Mouse (Mus musculus) hindbrain, postnatal 0 days (tissue): ENCODE measurements around the gene Slc38a9. TPM values are rescaled to one million over a fixed set of nuclear protein-coding genes. Genes with fewer than 3 reads are reported as not detected.

Experiments used
- ATAC-seq: fragments of 200-750 bp; cut with Nextera tagmentation; 2 replicates; pipeline ENCODE4 v1.8.0; 2017; ENCODE audit warnings: mild to moderate bottlenecking, moderate TSS enrichment, moderate library complexity
- DNase-seq: peaks from one replicate; pipeline ENCODE4 v3.0.0-alpha.2; 2015; ENCODE audit warnings: low spot score
- H3K27ac ChIP-seq: fragments of 300-500 bp; sonication (generic); 2 replicates; pipeline ENCODE4 v1.5.1; 2014; ENCODE audit warnings: mild to moderate bottlenecking
- H3K27me3 ChIP-seq: fragments of 300-500 bp; sonication (generic); 2 replicates; pipeline ENCODE4 v1.6.1; 2014; ENCODE audit warnings: low read length, mixed read lengths; ENCODE audit not compliant: insufficient read depth
- H3K36me3 ChIP-seq: fragments of 300-500 bp; sonication (generic); 2 replicates; pipeline ENCODE4 v1.6.1; 2014; ENCODE audit warnings: low read length, mixed read lengths; ENCODE audit not compliant: insufficient read depth
- H3K4me1 ChIP-seq: fragments of 300-500 bp; sonication (generic); 2 replicates; pipeline ENCODE4 v1.6.1; 2014; ENCODE audit warnings: antibody characterized with exemption, low read length, mixed read lengths; ENCODE audit not compliant: insufficient read depth
- H3K4me2 ChIP-seq: fragments of 300-500 bp; sonication (generic); 2 replicates; pipeline ENCODE4 v1.6.1; 2014; ENCODE audit warnings: low read depth, mild to moderate bottlenecking, low read length, moderate library complexity, mixed read lengths
- H3K4me3 ChIP-seq: fragments of 300-500 bp; sonication (generic); 2 replicates; pipeline ENCODE4 v1.5.1; 2014; ENCODE audit warnings: low read length
- H3K9ac ChIP-seq: fragments of 300-500 bp; sonication (generic); replicated peaks from 2 replicates; pipeline ENCODE4 v1.6.1; 2014; ENCODE audit warnings: mild to moderate bottlenecking, low read length, moderate library complexity, mixed read lengths
- H3K9me3 ChIP-seq: fragments of 300-500 bp; sonication (generic); 2 replicates; pipeline ENCODE4 v1.6.1; 2016; ENCODE audit warnings: low read length, mixed read lengths
- CTCF ChIP-seq: IDR thresholded peaks from 2 replicates; pipeline ENCODE4 v1.5.1; 2016; ENCODE audit warnings: antibody characterized with exemption, control low read depth, low read depth
- WGBS: fragments of 180-500 bp; shearing (Covaris S2); extraction: QIAGEN DNeasy Blood & Tissue Kit; methylation state at CpG from one replicate; pipeline ENCODE4 v1.1.7; 2014; 5-methylcytosine and 5-hydroxymethylcytosine counted together
- polyA plus RNA-seq: library from polyadenylated mRNA; unstranded; fragments of >200 nt; fragmentation: Nextera tagmentation; extraction: Ambion mirVana; gene quantifications from 2 replicates; pipeline ENCODE4 v1.2.1, GENCODE M21; 2015
- total RNA-seq: library from RNA; depleted of rRNA; stranded (reverse); fragments of >200 nt; gene quantifications from 2 replicates; pipeline ENCODE4 v1.2.3, GENCODE M21; 2014

Gene Slc38a9
- total and polyA plus RNA-seq, 2 experiments from 2014 or later: 8.1 to 9.7 TPM

- H3K4me1 ChIP-seq: no peaks in the 10 kb centered on the region
- no peaks in the 10 kb centered on the region for H3K9me3 ChIP-seq
- H3K4me2 ChIP-seq: no peak overlapping the region
- no peak for DNase-seq
- 86% methylated on average over 10 of the region's 10 CpGs for WGBS
- H3K27me3 ChIP-seq: no peaks in the 10 kb centered on the region
- TF ChIP-seq CTCF: no peak
- H3K9ac ChIP-seq: no peak overlapping the region
- ATAC-seq: no peak
- H3K27ac ChIP-seq: no peak overlapping the region
- H3K36me3 ChIP-seq: no peaks in the 10 kb centered on the region
- H3K4me3 ChIP-seq: no peak overlapping the region
Observed at GRCm38 (mm10) chr13:112736407-112736806, 75.9 kb downstream of the Slc38a9 start.

GRCm38 (mm10) chr13:112737110-112737509, 76.6 kb downstream of the Slc38a9 start:
- ATAC-seq (no peak), DNase-seq (no peak)
- no peak for TF ChIP-seq CTCF
- Histone ChIP-seq H3K27ac (no peak overlapping the region), H3K27me3 (no peaks in the 10 kb centered on the region), H3K4me2 (no peak overlapping the region), H3K4me1 (no peaks in the 10 kb centered on the region), H3K4me3 (no peak overlapping the region), H3K9me3 (no peaks in the 10 kb centered on the region), H3K36me3 (no peaks in the 10 kb centered on the region), H3K9ac (no peak overlapping the region)
- 82% methylated on average over 9 of the region's 9 CpGs for WGBS

GRCm38 (mm10) chr13:112738005-112738404, 77.5 kb downstream of the Slc38a9 start:
- Histone ChIP-seq H3K4me1 (no peaks in the 10 kb centered on the region), H3K4me3 (no peak overlapping the region), H3K27me3 (no peaks in the 10 kb centered on the region), H3K4me2 (no peak overlapping the region), H3K27ac (no peak overlapping the region), H3K9me3 (no peaks in the 10 kb centered on the region), H3K9ac (no peak overlapping the region), H3K36me3 (no peaks in the 10 kb centered on the region)
- DNase-seq (no peak), ATAC-seq (no peak)
- WGBS: 88% methylated on average over 16 of the region's 16 CpGs
- TF ChIP-seq CTCF: no peak

- 87% methylated on average over 6 of the region's 6 CpGs for WGBS
- TF ChIP-seq CTCF: no peak
- Histone ChIP-seq H3K4me2 (no peak overlapping the region), H3K27me3 (no peaks in the 10 kb centered on the region), H3K9me3 (no peaks in the 10 kb centered on the region), H3K4me3 (no peak overlapping the region), H3K36me3 (no peaks in the 10 kb centered on the region), H3K27ac (no peak overlapping the region), H3K9ac (no peak overlapping the region), H3K4me1 (no peaks in the 10 kb centered on the region)
- ATAC-seq (no peak), DNase-seq (no peak)
Observed at GRCm38 (mm10) chr13:112740073-112740472, 79.5 kb downstream of the Slc38a9 start.

GRCm38 (mm10) chr13:112742076-112742830, 81.7 kb downstream of the Slc38a9 start:
- DNase-seq (no peak), ATAC-seq (no peak)
- no peaks in the 10 kb centered on the region for H3K36me3 ChIP-seq
- H3K4me3 ChIP-seq: no peak overlapping the region
- no peaks in the 10 kb centered on the region for H3K4me1 ChIP-seq
- TF ChIP-seq CTCF: no peak
- no peak overlapping the region for H3K27ac ChIP-seq
- H3K4me2 ChIP-seq: no peak overlapping the region
- 62% methylated on average over 14 of the region's 14 CpGs for WGBS
- H3K9ac ChIP-seq: no peak overlapping the region
- H3K27me3 ChIP-seq: no peaks in the 10 kb centered on the region
- H3K9me3 ChIP-seq: no peaks in the 10 kb centered on the region

- no peak overlapping the region for H3K4me2 ChIP-seq
- no peak overlapping the region for H3K4me3 ChIP-seq
- no peaks in the 10 kb centered on the region for H3K9me3 ChIP-seq
- no peaks in the 10 kb centered on the region for H3K36me3 ChIP-seq
- no peak for TF ChIP-seq CTCF
- no peak for ATAC-seq
- H3K27ac ChIP-seq: no peak overlapping the region
- WGBS: 94% methylated on average over 4 of the region's 4 CpGs
- H3K27me3 ChIP-seq: no peaks in the 10 kb centered on the region
- H3K4me1 ChIP-seq: no peaks in the 10 kb centered on the region
- no peak overlapping the region for H3K9ac ChIP-seq
- DNase-seq: no peak
Observed at GRCm38 (mm10) chr13:112743647-112744046, 83.1 kb downstream of the Slc38a9 start.

GRCm38 (mm10) chr13:112744061-112744849, 83.7 kb downstream of the Slc38a9 start:
- Histone ChIP-seq H3K9ac (no peak overlapping the region), H3K4me3 (no peak overlapping the region), H3K9me3 (no peaks in the 10 kb centered on the region), H3K4me1 (no peaks in the 10 kb centered on the region), H3K36me3 (no peaks in the 10 kb centered on the region), H3K27ac (no peak overlapping the region), H3K4me2 (no peak overlapping the region), H3K27me3 (no peaks in the 10 kb centered on the region)
- WGBS: 84% methylated on average over 15 of the region's 15 CpGs
- no peak for DNase-seq
- no peak for TF ChIP-seq CTCF
- ATAC-seq: no peak
